Mouse (Mus musculus) stomach, embryonic 15.5 days (tissue): ENCODE measurements around the gene P2ry13. TPM values are rescaled to one million over a fixed set of nuclear protein-coding genes. Genes with fewer than 3 reads are reported as not detected.

Experiments
- ATAC-seq: fragments of 200-750 bp; cut with Nextera tagmentation; 2 replicates; pipeline ENCODE4 v1.8.0; 2017; ENCODE audit warnings: low read depth, moderate number of reproducible peaks, moderate TSS enrichment; ENCODE audit not compliant: insufficient read depth, low FRiP score
- H3K27ac ChIP-seq: fragments of 300-500 bp; sonication (generic); 2 replicates; pipeline ENCODE4 v1.5.1; 2015; ENCODE audit warnings: mild to moderate bottlenecking, inconsistent platforms
- H3K27me3 ChIP-seq: fragments of 300-500 bp; sonication (generic); replicated peaks from 2 replicates; pipeline ENCODE4 v1.6.1; 2015; ENCODE audit warnings: inconsistent platforms
- H3K36me3 ChIP-seq: fragments of 300-500 bp; sonication (generic); 2 replicates; pipeline ENCODE4 v1.6.1; 2015; ENCODE audit warnings: inconsistent platforms
- H3K4me1 ChIP-seq: fragments of 300-500 bp; sonication (generic); 2 replicates; pipeline ENCODE4 v1.6.1; 2015; ENCODE audit warnings: inconsistent platforms
- H3K4me2 ChIP-seq: fragments of 300-500 bp; sonication (generic); 2 replicates; pipeline ENCODE4 v1.6.1; 2015; ENCODE audit warnings: mild to moderate bottlenecking, inconsistent platforms
- H3K4me3 ChIP-seq: fragments of 300-500 bp; sonication (generic); replicated peaks from 2 replicates; pipeline ENCODE4 v1.5.1; 2015; ENCODE audit warnings: inconsistent platforms
- H3K9ac ChIP-seq: fragments of 300-500 bp; sonication (generic); 2 replicates; pipeline ENCODE4 v1.6.1; 2015; ENCODE audit warnings: inconsistent platforms
- H3K9me3 ChIP-seq: fragments of 300-500 bp; sonication (generic); 2 replicates; pipeline ENCODE4 v1.6.1; 2016; ENCODE audit warnings: inconsistent platforms
- WGBS: fragments of 180-500 bp; shearing (Covaris S2); methylation state at CpG from one replicate; pipeline ENCODE4 v1.1.7; 2015; 5-methylcytosine and 5-hydroxymethylcytosine counted together
- polyA plus RNA-seq: library from polyadenylated mRNA; unstranded; fragments of >200 nt; fragmentation: Nextera tagmentation; extraction: Ambion mirVana; gene quantifications from 2 replicates; pipeline ENCODE4 v1.2.1, GENCODE M21; 2015

The P2ry13 gene
- polyA plus RNA-seq, 1 experiment from 2014 or later: 1.7 TPM

DNA sequence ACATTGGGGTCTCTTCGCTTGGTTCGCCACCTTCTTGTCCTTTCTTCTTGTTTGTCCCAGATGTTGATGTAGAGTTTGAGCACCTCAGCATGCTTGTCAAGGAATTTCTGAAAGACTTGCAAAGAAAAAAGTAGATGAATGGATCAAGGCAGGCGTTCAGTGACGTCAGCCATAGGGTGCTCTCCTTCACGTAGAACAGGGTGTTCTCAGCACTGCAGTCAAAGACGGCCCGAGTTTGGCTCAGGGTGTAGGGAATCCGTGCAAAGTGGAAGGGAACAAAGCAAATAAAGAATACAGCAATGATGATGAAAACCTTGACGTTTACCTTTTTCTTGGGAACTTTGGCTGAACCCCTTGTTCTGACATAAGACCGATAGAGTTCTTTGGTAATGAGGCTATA lies 6.5 kb upstream of the P2ry13 start:
- Histone ChIP-seq H3K4me3 (no peak overlapping the region), H3K36me3 (no peaks in the 10 kb centered on the region), H3K9me3 (no peaks in the 10 kb centered on the region), H3K9ac (no peak overlapping the region), H3K27me3 (no peaks in the 10 kb centered on the region), H3K4me1 (no peaks in the 10 kb centered on the region), H3K27ac (no peak overlapping the region), H3K4me2 (no peak overlapping the region)
- no peak for ATAC-seq
- WGBS: 83% methylated on average over 10 of the region's 10 CpGs

DNA sequence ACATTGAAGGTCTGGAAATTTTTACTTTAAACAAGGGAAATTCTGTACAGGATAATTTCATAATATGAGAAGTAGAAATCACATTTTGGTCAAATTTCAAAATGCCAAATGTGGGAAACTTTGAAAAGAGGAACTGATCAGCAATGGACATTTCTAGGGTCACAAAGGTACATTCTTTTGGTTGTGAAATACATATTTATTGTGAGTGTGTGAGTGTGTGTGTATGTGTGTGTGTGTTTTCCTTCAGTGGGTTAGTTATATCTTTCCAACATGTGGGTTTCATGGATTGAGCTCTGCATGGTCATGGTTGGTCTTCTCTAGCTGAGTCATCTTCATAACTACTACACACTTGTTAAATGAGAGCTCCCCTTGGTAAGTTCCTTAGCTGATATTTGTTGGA lies 1.7 kb upstream of the P2ry13 start:
- no peaks in the 10 kb centered on the region for H3K27me3 ChIP-seq
- H3K4me2 ChIP-seq: no peak overlapping the region
- no peaks in the 10 kb centered on the region for H3K36me3 ChIP-seq
- no peak overlapping the region for H3K9ac ChIP-seq
- no peaks in the 10 kb centered on the region for H3K4me1 ChIP-seq
- no peak for ATAC-seq
- no peaks in the 10 kb centered on the region for H3K9me3 ChIP-seq
- no peak overlapping the region for H3K27ac ChIP-seq
- H3K4me3 ChIP-seq: no peak overlapping the region

DNA sequence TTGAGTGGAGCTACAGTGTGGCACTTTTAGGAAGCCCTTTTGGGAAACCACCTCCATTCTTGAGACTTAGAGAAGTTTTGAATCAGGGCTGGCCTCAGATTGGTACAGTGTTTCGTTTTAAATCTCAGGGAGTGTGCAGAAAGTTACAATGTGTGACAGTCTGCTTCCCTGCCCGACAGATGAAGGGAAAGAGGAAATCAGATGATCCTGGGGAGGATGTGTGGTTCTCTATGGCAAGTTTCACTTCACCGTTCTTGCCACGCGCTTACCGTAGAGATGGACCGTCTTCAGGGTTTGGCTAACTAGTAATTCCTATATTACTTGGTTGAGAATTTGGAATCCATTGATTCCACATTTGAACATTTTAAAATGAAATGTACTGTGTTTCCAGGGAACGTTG lies 1.1 kb upstream of the P2ry13 start:
- Histone ChIP-seq H3K36me3 (no peaks in the 10 kb centered on the region), H3K27ac (no peak overlapping the region), H3K4me3 (no peak overlapping the region), H3K27me3 (no peaks in the 10 kb centered on the region), H3K4me1 (no peaks in the 10 kb centered on the region), H3K9ac (no peak overlapping the region), H3K9me3 (no peaks in the 10 kb centered on the region), H3K4me2 (no peak overlapping the region)
- no peak for ATAC-seq
- WGBS: 79% methylated on average over 8 of the region's 8 CpGs

- 62% methylated on average over 8 of the region's 8 CpGs for whole genome bisulfite sequencing
- Histone ChIP-seq H3K4me2 (no peak overlapping the region), H3K36me3 (no peaks in the 10 kb centered on the region), H3K27me3 (no peaks in the 10 kb centered on the region), H3K9me3 (no peaks in the 10 kb centered on the region), H3K27ac (no peak overlapping the region), H3K4me1 (no peaks in the 10 kb centered on the region), H3K9ac (no peak overlapping the region), H3K4me3 (no peak overlapping the region)
- ATAC-seq: no peak
Measured at GRCm38 (mm10) chr3:59210089-59210488, 593 bp downstream of the P2ry13 start.

GRCm38 (mm10) chr3:59208650-59209548 lies 1.8 kb downstream of the P2ry13 start:
- 70% methylated on average over 4 of the region's 4 CpGs for WGBS
- no peak overlapping the region for H3K4me3 ChIP-seq
- no peaks in the 10 kb centered on the region for H3K4me1 ChIP-seq
- no peaks in the 10 kb centered on the region for H3K9me3 ChIP-seq
- no peak overlapping the region for H3K4me2 ChIP-seq
- no peaks in the 10 kb centered on the region for H3K27me3 ChIP-seq
- H3K36me3 ChIP-seq: no peaks in the 10 kb centered on the region
- ATAC-seq: no peak
- H3K27ac ChIP-seq: no peak overlapping the region
- no peak overlapping the region for H3K9ac ChIP-seq

GRCm38 (mm10) chr3:59205941-59206340 lies 4.7 kb downstream of the P2ry13 start:
- no peak overlapping the region for H3K9ac ChIP-seq
- no peak overlapping the region for H3K4me3 ChIP-seq
- H3K36me3 ChIP-seq: no peaks in the 10 kb centered on the region
- H3K9me3 ChIP-seq: no peaks in the 10 kb centered on the region
- H3K27me3 ChIP-seq: no peaks in the 10 kb centered on the region
- no peak overlapping the region for H3K4me2 ChIP-seq
- no peak overlapping the region for H3K27ac ChIP-seq
- no peak for ATAC-seq
- 68% methylated on average over 4 of the region's 4 CpGs for WGBS
- H3K4me1 ChIP-seq: no peaks in the 10 kb centered on the region

GRCm38 (mm10) chr3:59204719-59205503 lies 5.8 kb downstream of the P2ry13 start:
- no peak overlapping the region for H3K4me3 ChIP-seq
- peak overlapping the region; percentile 44; the same call in 1 of the 2 replicates for H3K27ac ChIP-seq
- no peaks in the 10 kb centered on the region for H3K4me1 ChIP-seq
- no peaks in the 10 kb centered on the region for H3K27me3 ChIP-seq
- ATAC-seq: no peak
- H3K9me3 ChIP-seq: no peaks in the 10 kb centered on the region
- 50% methylated on average over 11 of the region's 11 CpGs for WGBS
- no peak overlapping the region for H3K9ac ChIP-seq
- no peaks in the 10 kb centered on the region for H3K36me3 ChIP-seq
- H3K4me2 ChIP-seq: no peak overlapping the region

DNA sequence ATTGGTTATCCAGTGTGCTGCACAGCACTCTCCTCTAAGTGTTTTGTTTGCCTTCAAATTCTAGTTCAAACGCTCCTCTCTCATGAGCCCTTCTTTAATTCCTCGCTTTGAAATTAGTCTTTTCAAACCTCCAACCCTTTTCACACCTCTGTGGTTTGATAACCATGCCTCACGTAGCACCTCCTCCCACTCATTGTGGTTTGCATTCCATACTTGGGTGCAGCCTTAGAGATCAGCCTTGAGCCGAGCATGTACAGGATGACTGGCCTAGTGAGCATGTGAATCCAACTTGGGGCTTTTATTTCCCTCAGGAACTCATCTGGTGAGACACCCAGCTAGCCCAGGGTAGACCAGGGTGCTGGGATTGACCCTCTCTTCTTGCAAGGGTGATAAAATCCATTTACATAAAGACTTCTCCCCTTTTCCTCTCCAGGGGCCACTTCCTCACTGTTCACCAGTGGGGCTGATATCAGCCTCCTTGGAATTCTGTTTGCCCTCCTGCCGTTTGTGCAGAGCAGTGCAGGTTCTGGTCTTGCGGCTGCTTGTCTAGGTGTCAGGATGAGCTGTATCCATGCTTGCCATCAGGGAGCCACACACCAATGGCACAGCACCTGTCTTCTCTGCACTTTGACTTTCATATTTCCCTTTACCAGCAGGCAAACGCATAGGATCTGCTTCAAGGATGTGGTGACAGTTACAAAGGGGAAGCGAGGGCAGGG lies 6.7 kb downstream of the P2ry13 start:
- Histone ChIP-seq H3K27me3 (no peaks in the 10 kb centered on the region), H3K9me3 (no peaks in the 10 kb centered on the region), H3K9ac (no peak overlapping the region), H3K27ac (peak overlapping the region; percentile 49), H3K4me3 (no peak overlapping the region), H3K36me3 (no peaks in the 10 kb centered on the region), H3K4me1 (no peaks in the 10 kb centered on the region), H3K4me2 (no peak overlapping the region)
- peak; percentile 85 for ATAC-seq
- 64% methylated on average over 8 of the region's 8 CpGs for WGBS

DNA sequence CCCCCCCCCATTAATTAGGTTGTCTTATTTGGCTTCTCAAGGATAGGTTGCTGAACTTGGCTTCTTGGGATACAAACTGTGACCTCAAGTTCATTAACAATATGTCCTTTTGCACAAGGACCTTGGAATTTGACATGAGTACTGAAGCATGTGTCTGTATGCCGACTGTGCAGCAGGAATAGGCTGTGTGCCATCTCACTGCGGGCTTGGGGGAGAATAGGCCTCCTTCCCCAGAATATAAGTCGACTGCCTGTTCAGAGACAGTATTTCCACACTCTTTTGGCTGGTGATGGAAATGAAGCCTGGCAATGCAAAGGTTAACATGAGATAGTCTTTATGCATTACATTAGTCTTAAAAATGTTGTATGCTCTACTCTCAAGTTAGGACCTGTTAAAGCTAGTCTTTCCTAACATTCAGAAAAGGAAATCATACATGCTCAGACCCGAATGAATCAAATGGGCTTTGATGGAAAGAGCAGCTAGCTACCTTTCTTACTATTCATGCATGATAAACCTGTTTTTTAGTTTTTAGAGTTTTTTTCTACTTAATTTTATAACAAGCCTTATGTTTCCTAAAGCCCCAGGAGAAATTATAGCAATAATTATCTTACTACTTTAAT lies 13.2 kb downstream of the P2ry13 start:
- H3K27ac ChIP-seq: no peak overlapping the region
- H3K36me3 ChIP-seq: no peaks in the 10 kb centered on the region
- no peak overlapping the region for H3K9ac ChIP-seq
- WGBS: 74% methylated on average over 4 of the region's 4 CpGs
- no peak overlapping the region for H3K4me3 ChIP-seq
- H3K4me2 ChIP-seq: no peak overlapping the region
- no peaks in the 10 kb centered on the region for H3K4me1 ChIP-seq
- no peaks in the 10 kb centered on the region for H3K9me3 ChIP-seq
- no peaks in the 10 kb centered on the region for H3K27me3 ChIP-seq
- ATAC-seq: no peak

GRCm38 (mm10) chr3:59194938-59195337 lies 15.7 kb downstream of the P2ry13 start, which contains the start of gene Gpr87:
TSS of gene Gpr87 (minus strand) at chr3:59195104.
- no peak within 1 kb of the TSS for H3K4me2 ChIP-seq
- H3K9ac ChIP-seq: no peak within 1 kb of the TSS
- H3K27ac ChIP-seq: peak within 1 kb of the TSS; percentile 31; the same call in 1 of the 2 replicates
- no peaks in the 10 kb centered on the region for H3K4me1 ChIP-seq
- peak within 1 kb of the TSS; percentile 18; the same call in 1 of the 2 replicates for H3K4me3 ChIP-seq
- H3K36me3 ChIP-seq: no peaks in the 10 kb centered on the region
- WGBS: 77% methylated on average over 7 of the region's 7 CpGs
- H3K9me3 ChIP-seq: no peaks in the 10 kb centered on the region
- H3K27me3 ChIP-seq: no peaks in the 10 kb centered on the region
- no peak for ATAC-seq

GRCm38 (mm10) chr3:59194099-59194498 lies 16.6 kb downstream of the P2ry13 start:
- no peak overlapping the region for H3K4me2 ChIP-seq
- WGBS: 82% methylated on average over 7 of the region's 7 CpGs

More at GRCm38 (mm10) chr3:59194099-59194498, 16.6 kb downstream of the P2ry13 start:
- H3K4me1 ChIP-seq: no peaks in the 10 kb centered on the region
- peak overlapping the region; percentile 18; the same call in 1 of the 2 replicates for H3K4me3 ChIP-seq
- no peak overlapping the region for H3K27ac ChIP-seq
- no peak overlapping the region for H3K9ac ChIP-seq
- no peaks in the 10 kb centered on the region for H3K27me3 ChIP-seq
- no peak for ATAC-seq
- no peaks in the 10 kb centered on the region for H3K36me3 ChIP-seq
- no peaks in the 10 kb centered on the region for H3K9me3 ChIP-seq
